ENCODE assay signal across 10 mouse cellular contexts in the genomic region with DNA sequence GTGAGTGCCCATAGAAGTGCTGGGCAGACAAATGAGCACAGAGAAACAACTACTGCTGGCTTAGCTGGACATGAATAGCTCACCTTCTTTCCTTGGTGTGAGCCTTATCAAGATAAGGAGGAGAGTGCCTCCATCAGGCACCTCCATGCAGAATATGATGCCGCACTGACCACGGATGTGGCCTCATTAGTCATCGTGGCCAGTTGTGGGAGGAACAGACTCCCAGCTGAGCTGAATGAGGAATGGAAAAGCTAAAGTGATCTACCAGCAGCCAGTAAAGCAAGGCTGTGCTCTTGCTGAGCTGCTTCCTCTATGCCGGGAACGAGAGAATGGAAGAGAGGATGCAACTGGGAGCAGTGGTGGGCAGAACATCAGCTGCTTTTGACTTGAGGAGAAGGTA.
DNase-seq lines count a peak whose midpoint lies in the region; ATAC-seq and TF ChIP-seq lines count a peak whose summit lies in the region.
"Had no signal": no experiment of that assay in that cellular context is flagged by ENCODE, and none has a peak within 500 bp of the region (broad histone marks: within the 10 kb centered on the region; RNA-seq: fewer than 3 reads in every experiment).

No protein-coding gene starts in this region.

- H3K27ac ChIP-seq in kidney, postnatal 0 days = peak overlapping the region; percentile 63
- no peak overlapping the region for H3K27ac ChIP-seq in kidney, adult 2 months (ENCODE audit: insufficient read depth, low read depth, low read length)
- H3K27ac ChIP-seq: neural tube, embryonic 12.5 days had no signal

- no peak overlapping the region for H3K4me3 ChIP-seq in kidney, postnatal 0 days (replicated peaks; ENCODE audit: low read depth, low read length)
- no peak overlapping the region for H3K4me3 ChIP-seq in kidney, adult 2 months (ENCODE audit: insufficient read depth, low read depth, low read length)
- H3K4me3 ChIP-seq: neural tube, embryonic 12.5 days had no signal

- no peak for TF ChIP-seq CTCF in kidney, postnatal 0 days (IDR thresholded peaks at IDR 0.05; ENCODE audit: low read depth)
- no peak for TF ChIP-seq CTCF in kidney, adult 2 months (conservative IDR thresholded peaks at IDR 0.05; ENCODE audit: insufficient read depth, insufficient read length, low read depth, low read length)

- no peak overlapping the region for H3K4me2 ChIP-seq in kidney, postnatal 0 days (ENCODE audit: low read length)
- H3K4me2 ChIP-seq: neural tube, embryonic 12.5 days had no signal

- 38% methylated on average over 5 of the region's 5 CpGs for WGBS in kidney, postnatal 0 days
- WGBS in kidney, adult 2 months = 49% methylated on average over 5 of the region's 5 CpGs

- no peaks in the 10 kb centered on the region for H3K36me3 ChIP-seq in kidney, postnatal 0 days (ENCODE audit: insufficient read depth, low read length)
- no peaks in the 10 kb centered on the region for H3K36me3 ChIP-seq in kidney, adult 2 months (ENCODE audit: control insufficient read depth, insufficient read depth, low read length)
- H3K36me3 ChIP-seq: neural tube, embryonic 12.5 days had no signal

- H3K4me1 ChIP-seq in kidney, postnatal 0 days (replicated peaks; ENCODE audit: insufficient read depth, low read length) = peaks cover 56% of the 10 kb centered on the region
- H3K4me1 ChIP-seq in kidney, adult 2 months (ENCODE audit: control insufficient read depth, insufficient read depth, low read length) = peaks cover 57% of the 10 kb centered on the region

- no peaks in the 10 kb centered on the region for H3K27me3 ChIP-seq in kidney, postnatal 0 days (ENCODE audit: insufficient read depth, low read length)
- no peaks in the 10 kb centered on the region for H3K27me3 ChIP-seq in kidney, adult 2 months (replicated peaks; ENCODE audit: control insufficient read depth, insufficient read depth, low read length)
- H3K27me3 ChIP-seq: neural tube, embryonic 12.5 days had no signal

- no peak for ATAC-seq in kidney, postnatal 0 days (replicated peaks; ENCODE audit: low FRiP score, low read depth)

- TF ChIP-seq POLR2A in kidney, adult 2 months (IDR thresholded peaks at IDR 0.05; ENCODE audit: low read depth, low read length) = no peak

- DNase-seq in cerebellum, adult 9-10 months = peak; percentile 43
- DNase-seq in cerebellum, postnatal 4 days (ENCODE audit: low spot score in 2 of 2) = no peak
- no peak for DNase-seq in kidney, postnatal 0 days (ENCODE audit: low spot score)
- DNase-seq in kidney, adult 2 months = no peak
- peak; percentile 71 for DNase-seq in NIH3T3 (ENCODE audit: low read depth)
- DNase-seq in natural killer cell, adult 2 months (ENCODE audit: low spot score in 2 of 2) = peak; percentile 21 to 31
- DNase-seq in layer of hippocampus, adult 11-12 months (ENCODE audit: low spot score) = no peak
- DNase-seq in left cerebral cortex, adult 8-10 months (ENCODE audit: low spot score in 2 of 2) = no peak
- DNase-seq: gastrocnemius, postnatal 36 days had no signal

- H3K9me3 ChIP-seq in kidney, postnatal 0 days (replicated peaks; ENCODE audit: low read length) = no peaks in the 10 kb centered on the region
- H3K9me3 ChIP-seq: neural tube, embryonic 12.5 days had no signal

- no peak overlapping the region for H3K9ac ChIP-seq in kidney, postnatal 0 days (ENCODE audit: low read depth, low read length)
- H3K9ac ChIP-seq: neural tube, embryonic 12.5 days had no signal

Comparison
In these comparisons a context has a peak if more than half of its experiments do, and no peak if none do; other contexts are left out.
1. DNase-seq: peak in cerebellum, adult 9-10 months (single experiment), NIH3T3 (single experiment) and natural killer cell, adult 2 months (2 of 2); none in cerebellum, postnatal 4 days (0 of 2), kidney, postnatal 0 days (single experiment), kidney, adult 2 months (single experiment), layer of hippocampus, adult 11-12 months (single experiment) and left cerebral cortex, adult 8-10 months (0 of 2).